Mouse (Mus musculus) stomach, embryonic 16.5 days (tissue): ENCODE measurements around the gene Baz2b. TPM values are rescaled to one million over a fixed set of nuclear protein-coding genes. Genes with fewer than 3 reads are reported as not detected.

Experiments
- ATAC-seq: fragments of 200-750 bp; cut with Nextera tagmentation; 2 replicates; pipeline ENCODE4 v1.8.0; 2017; ENCODE audit warnings: moderate number of reproducible peaks, moderate TSS enrichment; ENCODE audit not compliant: insufficient read depth, low FRiP score
- H3K27ac ChIP-seq: fragments of 300-500 bp; sonication (generic); 2 replicates; pipeline ENCODE4 v1.5.1; 2014; ENCODE audit warnings: low read length
- H3K27me3 ChIP-seq: fragments of 300-500 bp; sonication (generic); 2 replicates; pipeline ENCODE4 v1.6.1; 2014; ENCODE audit warnings: low read length, control low read depth, mixed read lengths; ENCODE audit not compliant: control insufficient read depth, insufficient read depth
- H3K36me3 ChIP-seq: fragments of 300-500 bp; sonication (generic); 2 replicates; pipeline ENCODE4 v1.6.1; 2014; ENCODE audit warnings: low read length; ENCODE audit not compliant: control insufficient read depth, insufficient read depth
- H3K4me1 ChIP-seq: fragments of 300-500 bp; sonication (generic); 2 replicates; pipeline ENCODE4 v1.6.1; 2014; ENCODE audit warnings: low read length, control low read depth, mixed read lengths; ENCODE audit not compliant: control insufficient read depth, insufficient read depth
- H3K4me2 ChIP-seq: fragments of 300-500 bp; sonication (generic); 2 replicates; pipeline ENCODE4 v1.6.1; 2014; ENCODE audit warnings: low read depth, low read length, mixed read lengths
- H3K4me3 ChIP-seq: fragments of 300-500 bp; sonication (generic); replicated peaks from 2 replicates; pipeline ENCODE4 v1.5.1; 2014; ENCODE audit warnings: mild to moderate bottlenecking, low read length
- H3K9ac ChIP-seq: fragments of 300-500 bp; sonication (generic); 2 replicates; pipeline ENCODE4 v1.6.1; 2014; ENCODE audit warnings: low read length
- H3K9me3 ChIP-seq: fragments of 300-500 bp; sonication (generic); replicated peaks from 2 replicates; pipeline ENCODE4 v1.6.1; 2016; ENCODE audit warnings: low read length, control low read depth; ENCODE audit not compliant: control insufficient read depth
- WGBS: fragments of 180-500 bp; shearing (Covaris S2); extraction: QIAGEN DNeasy Blood & Tissue Kit; methylation state at CpG from one replicate; pipeline ENCODE4 v1.1.7; 2014; 5-methylcytosine and 5-hydroxymethylcytosine counted together
- polyA plus RNA-seq: library from polyadenylated mRNA; unstranded; fragments of >200 nt; fragmentation: Nextera tagmentation; extraction: Ambion mirVana; gene quantifications from 2 replicates; pipeline ENCODE4 v1.2.1, GENCODE M21; 2015

Gene Baz2b
- polyA plus RNA-seq, 1 experiment from 2014 or later = 49.2 TPM

GRCm38 (mm10) chr2:59979488-59980220 is 230.0 kb downstream of the Baz2b start:
- H3K27me3 ChIP-seq = no peaks in the 10 kb centered on the region
- H3K4me1 ChIP-seq = no peaks in the 10 kb centered on the region; the same call in 1 of the 2 replicates
- no peaks in the 10 kb centered on the region for H3K36me3 ChIP-seq
- no peak for ATAC-seq
- no peaks in the 10 kb centered on the region for H3K9me3 ChIP-seq
- no peak overlapping the region for H3K27ac ChIP-seq
- 49% methylated on average over 6 of the region's 6 CpGs for WGBS
- no peak overlapping the region for H3K9ac ChIP-seq
- no peak overlapping the region for H3K4me2 ChIP-seq
- H3K4me3 ChIP-seq = no peak overlapping the region

GRCm38 (mm10) chr2:59976680-59977079 is 233.0 kb downstream of the Baz2b start:
- Histone ChIP-seq H3K36me3 (no peaks in the 10 kb centered on the region), H3K4me1 (no peaks in the 10 kb centered on the region; the same call in 1 of the 2 replicates), H3K27me3 (no peaks in the 10 kb centered on the region), H3K27ac (no peak overlapping the region), H3K9ac (no peak overlapping the region), H3K9me3 (no peaks in the 10 kb centered on the region), H3K4me3 (no peak overlapping the region), H3K4me2 (no peak overlapping the region)
- 93% methylated on average over 5 of the region's 5 CpGs for WGBS
- ATAC-seq = no peak

GRCm38 (mm10) chr2:59975772-59976171 is 233.9 kb downstream of the Baz2b start:
- ATAC-seq = no peak

GRCm38 (mm10) chr2:59973962-59974361 is 235.7 kb downstream of the Baz2b start:
- no peak for ATAC-seq
- Histone ChIP-seq H3K4me2 (no peak overlapping the region), H3K36me3 (no peaks in the 10 kb centered on the region; the same call in 1 of the 2 replicates), H3K9ac (no peak overlapping the region), H3K27me3 (no peaks in the 10 kb centered on the region), H3K27ac (no peak overlapping the region), H3K9me3 (no peaks in the 10 kb centered on the region), H3K4me3 (no peak overlapping the region), H3K4me1 (no peaks in the 10 kb centered on the region)
- 82% methylated on average over 5 of the region's 5 CpGs for whole genome bisulfite sequencing

More at GRCm38 (mm10) chr2:59975772-59976171, 233.9 kb downstream of the Baz2b start:
- no peaks in the 10 kb centered on the region for H3K36me3 ChIP-seq
- H3K27me3 ChIP-seq = no peaks in the 10 kb centered on the region
- 85% methylated on average over 6 of the region's 6 CpGs for WGBS
- no peaks in the 10 kb centered on the region; the same call in 1 of the 2 replicates for H3K4me1 ChIP-seq
- H3K4me2 ChIP-seq = no peak overlapping the region
- no peak overlapping the region for H3K27ac ChIP-seq
- H3K4me3 ChIP-seq = no peak overlapping the region
- no peaks in the 10 kb centered on the region for H3K9me3 ChIP-seq
- no peak overlapping the region for H3K9ac ChIP-seq

- no peak overlapping the region for H3K4me2 ChIP-seq
- H3K9me3 ChIP-seq = no peaks in the 10 kb centered on the region
- no peaks in the 10 kb centered on the region for H3K27me3 ChIP-seq
- no peak overlapping the region for H3K4me3 ChIP-seq
- no peak overlapping the region for H3K27ac ChIP-seq
- H3K9ac ChIP-seq = no peak overlapping the region
- H3K4me1 ChIP-seq = no peaks in the 10 kb centered on the region
- 72% methylated on average over 4 of the region's 4 CpGs for WGBS
- ATAC-seq = no peak
- no peaks in the 10 kb centered on the region; the same call in 1 of the 2 replicates for H3K36me3 ChIP-seq
Measured at GRCm38 (mm10) chr2:59973104-59973641, 236.5 kb downstream of the Baz2b start.

GRCm38 (mm10) chr2:59970511-59970910 is 239.1 kb downstream of the Baz2b start:
- no peak for ATAC-seq
- H3K27ac ChIP-seq = no peak overlapping the region
- 84% methylated on average over 9 of the region's 9 CpGs for WGBS

GRCm38 (mm10) chr2:59969099-59969498 is 240.5 kb downstream of the Baz2b start:
- Histone ChIP-seq H3K4me3 (no peak overlapping the region), H3K27me3 (no peaks in the 10 kb centered on the region), H3K36me3 (no peaks in the 10 kb centered on the region; the same call in none of the 2 replicates), H3K9me3 (no peaks in the 10 kb centered on the region), H3K4me2 (no peak overlapping the region), H3K9ac (no peak overlapping the region), H3K4me1 (no peaks in the 10 kb centered on the region), H3K27ac (no peak overlapping the region)
- no peak for ATAC-seq
- 88% methylated on average over 10 of the region's 10 CpGs for WGBS

More at GRCm38 (mm10) chr2:59970511-59970910, 239.1 kb downstream of the Baz2b start:
- no peaks in the 10 kb centered on the region; the same call in none of the 2 replicates for H3K36me3 ChIP-seq
- no peaks in the 10 kb centered on the region for H3K27me3 ChIP-seq
- H3K9me3 ChIP-seq = no peaks in the 10 kb centered on the region
- no peaks in the 10 kb centered on the region for H3K4me1 ChIP-seq
- H3K4me3 ChIP-seq = no peak overlapping the region
- no peak overlapping the region for H3K9ac ChIP-seq
- no peak overlapping the region for H3K4me2 ChIP-seq

GRCm38 (mm10) chr2:59968593-59968992 is 241.0 kb downstream of the Baz2b start:
- no peak for ATAC-seq
- Histone ChIP-seq H3K27ac (no peak overlapping the region), H3K4me3 (no peak overlapping the region), H3K9ac (no peak overlapping the region), H3K4me1 (no peaks in the 10 kb centered on the region), H3K9me3 (no peaks in the 10 kb centered on the region), H3K4me2 (no peak overlapping the region), H3K36me3 (no peaks in the 10 kb centered on the region; the same call in none of the 2 replicates), H3K27me3 (no peaks in the 10 kb centered on the region)
- WGBS = 85% methylated on average over 7 of the region's 7 CpGs

GRCm38 (mm10) chr2:59966454-59966853 is 243.2 kb downstream of the Baz2b start:
- Histone ChIP-seq H3K27me3 (no peaks in the 10 kb centered on the region), H3K4me2 (no peak overlapping the region), H3K27ac (no peak overlapping the region), H3K9me3 (no peaks in the 10 kb centered on the region), H3K9ac (no peak overlapping the region), H3K36me3 (peaks cover 15% of the 10 kb centered on the region), H3K4me3 (no peak overlapping the region), H3K4me1 (no peaks in the 10 kb centered on the region)
- 85% methylated on average over 6 of the region's 6 CpGs for WGBS
- no peak for ATAC-seq
